Mouse (Mus musculus) right cerebral cortex, adult 2 months (tissue): ENCODE measurements around the gene Alk.

Experiments used
- DNase-seq, 2 experiments: peaks; one replicate each; pipeline ENCODE4 v3.0.0; 2021 to 2022; ENCODE audit warnings: low spot score in 2 of 2

Alk gene

DNA sequence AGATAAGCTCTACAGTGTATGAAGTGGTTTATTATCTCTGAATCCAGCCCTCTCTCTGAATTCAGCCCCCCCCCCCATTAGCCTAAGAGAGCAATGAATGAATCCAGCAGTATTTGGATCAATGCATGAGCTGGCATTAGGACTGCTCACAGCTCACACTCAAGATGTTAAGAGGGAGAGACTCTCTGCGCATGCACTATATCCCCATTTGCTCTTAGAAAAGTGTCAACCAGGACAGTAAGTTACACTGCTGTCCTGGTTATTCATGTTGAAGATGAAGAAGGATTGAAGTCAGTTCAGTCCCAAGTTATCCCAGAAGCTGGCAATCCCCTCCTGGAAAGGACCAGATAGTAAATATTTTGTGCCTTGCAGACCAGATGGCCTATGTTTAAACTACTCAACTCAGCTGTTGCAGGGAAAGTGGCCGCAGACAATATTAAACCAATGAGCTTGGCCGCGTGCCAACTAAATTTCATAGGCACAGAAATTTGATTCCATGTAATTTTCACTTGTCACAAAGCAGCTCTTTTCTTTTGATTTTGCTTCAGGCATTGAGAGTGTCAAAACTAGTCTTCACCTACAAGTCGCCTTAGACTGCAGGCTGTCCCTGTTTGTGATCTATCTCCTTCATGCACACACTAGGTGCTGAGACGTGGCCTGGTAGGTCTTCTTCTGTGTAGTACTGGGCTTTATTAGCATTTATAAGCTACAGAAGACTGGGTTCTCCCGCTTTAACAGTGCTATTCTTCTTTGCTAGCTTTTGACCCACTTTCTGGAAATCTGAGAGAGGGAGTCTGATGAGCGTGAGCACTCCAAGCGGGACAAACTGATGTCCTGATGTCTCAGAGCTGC, 339.0 kb downstream of the Alk start:
- DNase-seq = peak; percentile 17 to 20

DNA sequence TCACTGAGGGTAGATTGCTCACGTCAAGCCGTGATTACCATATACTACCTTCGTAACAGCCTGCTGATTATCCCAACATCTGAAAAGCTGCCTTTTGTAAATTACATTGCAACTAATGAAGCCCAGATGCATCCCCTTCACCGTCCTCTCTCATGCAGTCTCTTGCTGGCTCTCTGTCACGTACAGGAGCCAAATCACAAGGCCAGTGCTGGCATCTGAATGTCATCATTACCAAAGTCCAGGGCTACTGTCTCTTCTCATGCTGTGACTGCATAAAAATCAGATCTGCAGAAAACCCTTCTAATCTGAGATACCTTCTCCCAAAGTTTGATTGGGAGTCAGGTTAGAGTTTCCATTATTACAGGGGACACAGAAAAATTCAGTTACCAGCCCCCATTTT, 351.0 kb downstream of the Alk start:
- no peak for DNase-seq

DNA sequence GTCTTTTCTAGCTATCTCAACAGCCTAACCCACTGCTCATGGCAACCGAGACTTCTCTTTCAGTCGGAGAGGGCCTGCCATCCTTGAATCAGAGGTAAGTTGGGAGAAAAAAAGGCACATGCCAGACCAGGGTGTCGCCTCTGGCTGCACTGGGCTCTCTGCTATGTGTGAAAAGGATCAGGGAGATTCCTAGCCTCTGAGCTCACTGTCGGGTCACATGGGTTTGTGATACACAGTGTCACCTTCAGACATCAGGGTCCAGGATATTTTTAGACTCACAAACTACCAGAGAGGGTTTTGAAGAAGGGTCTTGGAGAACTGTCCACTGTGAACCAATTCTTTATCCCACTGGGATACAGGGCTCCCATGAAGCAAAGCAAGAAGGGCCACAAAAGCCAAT, 352.9 kb downstream of the Alk start:
- DNase-seq = no peak

DNA sequence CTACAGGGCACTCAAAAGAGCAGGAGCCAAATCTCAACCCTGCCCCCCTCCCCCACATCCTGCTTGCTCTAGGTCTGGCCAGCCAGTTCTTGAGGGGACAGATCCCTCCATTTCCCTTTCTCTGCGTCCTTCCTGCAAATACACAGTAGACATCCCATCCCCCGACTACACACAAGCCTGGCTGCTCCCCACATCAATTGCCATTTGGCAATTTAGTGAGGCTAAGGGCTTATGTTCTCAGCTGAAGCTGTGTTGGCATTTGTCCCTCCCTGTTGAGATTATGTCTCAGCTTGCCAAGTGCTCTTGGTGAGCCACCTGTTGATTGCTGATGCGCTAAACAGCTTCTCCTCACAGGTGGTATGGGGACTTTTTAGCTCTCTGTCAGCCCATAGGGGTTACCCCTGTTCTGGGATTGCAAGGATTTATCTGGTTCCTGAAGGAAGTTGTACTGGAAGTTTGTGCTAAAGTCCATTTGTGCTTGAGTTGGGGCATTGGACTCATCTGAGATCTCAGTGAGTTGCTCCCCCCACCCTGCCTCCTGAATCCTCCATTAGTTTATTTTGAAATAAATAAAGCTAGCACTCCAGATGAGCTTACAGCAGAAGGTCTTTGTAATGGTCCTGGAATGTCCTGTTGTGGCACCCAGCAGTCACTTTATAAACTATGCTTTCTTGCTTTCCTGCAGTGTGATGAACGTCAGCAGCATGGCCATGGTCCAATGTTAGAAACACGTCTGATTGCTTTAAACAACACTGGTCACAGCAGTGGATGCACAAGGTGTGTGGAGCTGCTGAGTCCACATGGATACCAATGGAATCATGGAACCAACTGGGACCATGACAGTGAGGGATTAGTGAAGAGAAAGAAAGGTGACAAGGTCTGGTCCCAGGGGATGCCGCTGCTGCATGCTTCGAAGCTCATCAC, 353.7 kb downstream of the Alk start:
- DNase-seq = no peak

DNA sequence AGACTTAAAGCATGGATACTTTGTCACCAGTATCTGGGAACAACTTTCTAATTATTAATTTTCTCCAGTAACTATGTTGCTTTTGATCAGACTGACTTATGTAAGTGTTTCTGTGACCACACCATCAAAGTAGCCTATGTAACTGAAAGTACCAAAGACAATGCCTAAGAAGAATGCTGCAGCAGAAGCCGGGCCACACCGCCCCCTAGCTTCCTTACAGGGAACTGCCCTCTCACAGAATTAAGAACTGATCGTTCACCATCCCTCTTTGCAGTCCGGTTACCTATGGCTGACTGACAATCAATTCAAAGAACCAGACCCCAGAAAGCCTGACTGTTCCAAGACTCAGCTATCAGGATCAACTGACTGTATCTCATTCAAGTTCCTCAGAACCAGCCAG, 362.4 kb downstream of the Alk start:
- DNase-seq = peak; percentile 50 to 58

DNA sequence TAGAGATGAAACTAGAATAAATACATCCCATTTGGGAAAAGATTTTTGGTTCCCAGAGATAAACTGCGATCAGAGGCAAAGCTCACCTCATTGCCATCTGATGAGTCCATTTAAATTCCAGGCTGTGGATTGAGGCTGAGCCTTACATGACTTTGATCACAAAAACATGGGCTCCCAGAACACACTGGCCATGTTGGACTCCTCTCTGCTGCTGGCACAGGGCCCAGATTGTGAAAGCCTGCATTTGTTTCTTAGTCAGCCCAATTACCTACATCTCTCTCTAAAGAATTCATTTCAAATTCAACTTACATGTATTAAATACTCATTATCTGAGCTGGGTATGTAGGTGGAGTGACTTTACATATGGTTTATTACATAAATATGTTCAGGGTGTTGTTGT, 367.1 kb downstream of the Alk start:
- peak; percentile 21 to 25 for DNase-seq

DNA sequence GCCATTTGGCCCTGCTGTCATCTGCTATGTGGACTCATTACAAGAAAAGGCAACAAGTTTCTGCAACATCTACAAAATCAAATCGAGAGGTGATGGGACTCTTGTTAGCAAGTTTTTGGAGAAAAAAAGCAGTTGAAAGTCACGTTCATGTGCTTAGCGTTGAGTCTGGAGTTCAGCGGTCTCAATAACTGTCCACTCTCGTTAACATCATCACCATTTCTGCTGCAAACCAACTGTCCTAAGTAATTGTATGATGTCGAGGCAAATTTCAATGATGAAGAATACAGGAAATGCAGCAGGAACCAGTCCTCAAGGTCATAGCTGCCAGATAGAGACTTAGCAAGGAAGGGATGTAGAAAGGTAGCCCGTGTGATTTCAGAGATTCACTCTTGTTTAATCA, 373.5 kb downstream of the Alk start:
- no peak for DNase-seq

DNA sequence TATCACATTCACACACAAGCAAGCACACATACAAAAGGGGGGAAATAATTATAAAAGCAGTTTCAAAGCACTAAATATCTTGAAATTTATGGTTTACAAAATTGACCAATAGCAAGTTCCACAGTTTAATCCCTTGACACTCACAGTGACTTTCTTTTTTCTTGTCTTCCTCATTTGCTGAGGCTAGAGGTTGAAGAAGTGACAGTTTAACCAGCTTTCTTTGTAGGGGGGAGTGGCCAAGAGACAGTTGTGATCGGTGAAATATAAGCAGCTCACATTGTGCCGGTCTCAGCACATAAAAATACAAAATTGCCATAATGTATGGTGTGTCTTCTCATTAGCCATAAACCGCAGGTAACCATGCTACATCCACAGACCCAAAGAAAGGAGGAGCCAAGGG, 385.6 kb downstream of the Alk start:
- DNase-seq = no peak

DNA sequence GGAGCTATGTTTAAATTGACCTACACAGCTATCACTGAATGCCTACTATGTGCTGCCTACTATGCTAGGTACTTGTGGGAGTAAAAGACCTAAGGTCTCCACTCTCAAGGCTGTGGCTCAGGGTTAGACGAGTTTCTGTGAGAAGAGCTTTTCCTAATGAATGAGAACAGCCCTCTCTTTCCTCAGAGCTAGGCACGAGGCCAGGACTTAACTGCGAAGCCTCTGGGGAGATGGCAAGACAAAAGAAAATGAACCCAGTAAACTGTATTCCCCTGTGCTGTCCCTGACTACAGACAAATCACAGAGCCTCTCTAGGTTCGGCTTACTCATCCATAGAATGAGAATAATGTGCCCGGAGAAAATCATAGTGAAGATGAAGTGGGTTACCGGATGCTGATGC, 406.9 kb downstream of the Alk start:
- DNase-seq = no peak

DNA sequence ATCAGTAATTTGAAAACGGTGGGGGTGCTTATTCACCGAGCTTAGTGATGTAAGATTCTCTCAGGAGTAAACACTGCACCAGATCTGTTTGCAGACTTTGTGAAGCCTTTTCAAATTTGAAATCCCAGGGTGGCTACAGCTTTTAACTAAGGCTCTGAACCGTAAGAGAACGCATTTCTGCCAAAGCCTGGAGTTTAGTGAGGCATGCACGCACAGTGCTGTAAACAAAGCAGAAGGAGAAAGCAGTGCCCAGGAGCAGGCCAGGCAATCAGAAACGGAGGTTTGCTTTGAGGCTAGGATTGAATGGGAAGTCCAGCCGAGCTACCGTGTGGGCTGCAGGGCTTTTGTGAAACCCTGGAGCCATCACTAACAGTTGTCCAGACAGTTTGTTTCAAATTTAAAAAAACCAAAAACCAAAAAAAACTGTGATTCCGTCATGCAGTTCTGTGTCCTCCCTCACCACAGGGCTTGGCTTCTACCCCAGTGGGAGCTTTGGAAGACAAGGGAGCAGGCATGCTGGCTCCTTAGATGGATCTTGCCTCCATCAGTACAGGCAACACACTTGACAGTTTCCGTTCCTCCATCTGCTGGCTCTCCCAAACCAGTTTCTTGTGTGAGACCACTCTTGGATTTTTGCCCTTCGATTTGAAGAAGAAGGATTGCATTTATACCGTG, 409.3 kb downstream of the Alk start:
- DNase-seq = no peak

DNA sequence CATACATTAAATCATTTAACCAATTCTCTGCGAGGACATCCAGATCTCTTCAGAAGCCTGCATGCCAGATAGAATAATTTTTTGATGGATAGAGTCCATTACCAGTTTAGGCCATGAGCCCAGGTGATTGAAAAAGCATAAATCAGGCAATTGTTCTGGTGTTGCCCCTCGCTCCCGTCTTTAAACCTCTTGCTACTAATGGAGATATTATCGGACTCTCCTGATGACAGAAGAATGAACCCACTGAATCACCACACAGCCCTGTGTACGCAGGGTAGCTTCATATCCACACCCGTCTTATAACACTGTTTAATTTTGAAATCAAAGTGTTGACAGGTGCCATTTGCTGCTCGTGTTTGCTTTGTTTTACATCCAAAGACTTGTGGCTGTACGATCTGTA, 413.9 kb downstream of the Alk start:
- no peak for DNase-seq

DNA sequence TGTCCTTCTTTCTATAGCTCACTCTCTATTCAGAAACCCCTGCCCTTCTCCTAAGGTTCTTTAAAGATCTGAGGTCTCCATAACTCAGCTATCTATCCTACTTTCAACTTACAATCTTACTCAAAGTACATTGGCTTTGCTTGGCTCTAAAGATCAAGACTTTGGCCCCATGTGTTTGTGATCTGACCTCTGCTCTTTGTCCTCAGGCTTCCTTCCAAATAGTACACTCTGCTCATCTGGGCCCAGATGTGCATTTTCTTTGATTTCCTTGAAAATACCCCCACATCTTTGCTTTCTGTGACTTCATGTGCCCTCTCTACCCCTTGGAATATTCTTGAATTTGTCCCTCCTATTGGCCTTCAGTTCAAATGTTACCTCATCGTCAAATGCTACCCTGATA, 417.4 kb downstream of the Alk start:
- no peak for DNase-seq

DNA sequence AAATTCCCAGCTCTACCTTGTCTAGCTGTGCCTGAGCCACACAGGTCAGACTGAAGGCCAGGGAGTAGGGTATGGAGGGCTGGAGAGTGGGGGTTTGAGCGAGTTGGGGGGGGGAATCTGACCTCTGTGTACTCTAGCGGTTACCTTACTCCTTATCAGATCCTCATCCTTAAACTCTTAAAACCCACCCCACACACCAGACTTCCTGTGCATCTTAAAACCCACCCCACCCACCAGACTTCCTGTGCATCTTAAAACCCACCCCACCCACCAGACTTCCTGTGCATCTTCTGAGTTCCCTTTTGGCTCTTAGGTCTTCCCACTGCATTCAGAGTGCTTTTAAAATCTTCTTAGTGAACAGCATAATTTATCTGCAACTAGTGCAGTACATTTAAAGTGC, 422.0 kb downstream of the Alk start:
- no peak for DNase-seq

DNA sequence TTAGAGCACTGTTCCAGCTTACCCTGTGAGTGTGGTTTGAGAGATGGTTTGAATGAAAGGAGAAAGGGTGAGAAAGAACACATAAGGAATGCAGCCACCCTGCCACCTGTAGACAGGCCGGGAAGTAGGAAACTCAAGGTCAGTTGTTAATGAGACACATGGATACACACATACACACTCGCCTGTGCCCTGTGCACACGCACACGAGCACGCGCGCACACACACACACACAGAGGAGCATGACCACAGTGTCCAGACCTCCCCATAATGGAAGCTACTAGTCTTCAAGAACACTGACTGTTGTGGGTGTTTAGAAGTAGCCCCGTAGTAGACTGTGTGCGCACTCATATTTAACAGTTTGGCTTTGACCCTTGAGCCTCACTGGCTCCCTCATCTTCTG, 424.2 kb downstream of the Alk start:
- no peak for DNase-seq

DNA sequence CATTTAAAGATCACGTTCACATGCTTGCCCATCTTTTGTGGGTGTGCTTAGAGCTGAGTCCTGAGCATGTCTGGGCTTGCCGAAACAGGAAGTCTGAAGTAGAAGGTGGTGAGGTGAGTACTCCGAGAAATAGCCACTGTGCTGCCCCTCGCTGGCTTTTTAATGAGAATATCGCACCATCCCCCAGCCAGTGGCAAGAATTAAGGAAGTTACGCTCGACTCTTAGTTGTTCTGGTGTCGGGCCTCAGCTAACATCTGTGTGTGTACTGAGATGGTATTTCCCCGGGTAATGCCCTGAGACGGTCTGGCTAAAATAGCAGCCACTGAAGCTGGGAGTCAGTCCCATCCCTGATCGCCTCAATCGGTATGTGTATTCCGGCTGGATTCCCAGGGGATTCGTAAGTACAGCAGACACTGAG, 424.7 kb downstream of the Alk start:
- DNase-seq = no peak

DNA sequence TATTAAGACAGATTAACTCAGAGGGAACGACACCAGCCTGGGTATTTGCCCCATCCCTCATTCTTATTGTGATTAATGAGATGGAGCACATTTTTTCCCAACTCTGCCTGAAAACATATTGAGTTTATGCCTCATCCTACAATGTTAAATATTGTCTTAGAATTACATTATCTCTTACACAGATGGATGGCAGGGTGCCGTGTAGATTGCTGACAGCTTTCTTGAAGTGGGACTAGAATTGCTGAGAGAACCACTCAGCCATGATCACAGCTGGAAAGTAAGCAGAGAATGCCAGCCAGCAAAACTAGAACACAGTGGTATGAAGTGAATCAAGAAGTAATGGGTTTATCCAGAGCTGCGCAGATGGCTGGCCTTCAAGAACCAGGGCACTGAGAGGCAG, 430.6 kb downstream of the Alk start:
- DNase-seq = no peak

DNA sequence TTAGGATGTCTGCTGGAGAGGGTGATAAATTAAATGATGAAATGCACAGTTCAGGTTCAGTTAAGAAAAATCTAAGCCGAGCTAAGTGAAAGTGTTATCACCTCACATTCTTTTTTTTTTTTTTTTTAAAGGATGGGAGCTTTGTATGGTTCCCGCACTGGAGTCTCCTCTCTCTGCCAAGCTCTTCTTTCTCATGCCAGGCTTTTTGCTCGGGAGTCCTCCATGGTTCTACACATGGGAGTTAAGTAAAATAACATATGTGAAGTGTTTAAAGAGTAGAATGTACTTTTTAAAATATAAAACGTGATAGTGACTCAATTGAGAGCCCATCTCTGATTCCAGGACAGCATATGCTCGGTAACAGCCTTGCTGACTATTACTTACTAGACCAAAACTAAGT, 436.3 kb downstream of the Alk start:
- no peak for DNase-seq

DNA sequence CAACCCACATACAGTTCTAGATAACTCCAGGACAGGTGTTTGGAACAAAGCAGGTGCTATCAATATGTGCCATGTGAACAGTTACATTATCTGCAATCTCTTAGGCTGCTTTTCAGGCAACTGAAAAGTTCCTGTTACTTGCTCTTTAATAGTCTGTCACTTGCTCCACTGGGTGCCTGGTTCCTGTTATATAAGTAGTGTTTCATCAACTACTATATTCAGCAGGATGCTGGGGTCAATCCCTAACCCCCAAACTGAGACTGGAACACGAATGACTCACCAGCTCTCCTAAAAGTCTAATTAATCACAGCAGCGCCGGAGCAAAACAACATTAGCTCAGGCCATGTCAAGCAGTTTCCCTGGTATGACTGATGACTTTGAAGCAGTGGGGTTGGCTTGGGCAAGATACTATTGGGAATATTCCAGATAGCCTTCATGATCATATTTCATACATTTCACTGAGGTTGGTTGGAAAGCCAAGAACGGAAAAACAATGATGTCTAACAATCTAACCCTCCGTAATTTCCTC, 445.5 kb downstream of the Alk start:
- DNase-seq = no peak

DNA sequence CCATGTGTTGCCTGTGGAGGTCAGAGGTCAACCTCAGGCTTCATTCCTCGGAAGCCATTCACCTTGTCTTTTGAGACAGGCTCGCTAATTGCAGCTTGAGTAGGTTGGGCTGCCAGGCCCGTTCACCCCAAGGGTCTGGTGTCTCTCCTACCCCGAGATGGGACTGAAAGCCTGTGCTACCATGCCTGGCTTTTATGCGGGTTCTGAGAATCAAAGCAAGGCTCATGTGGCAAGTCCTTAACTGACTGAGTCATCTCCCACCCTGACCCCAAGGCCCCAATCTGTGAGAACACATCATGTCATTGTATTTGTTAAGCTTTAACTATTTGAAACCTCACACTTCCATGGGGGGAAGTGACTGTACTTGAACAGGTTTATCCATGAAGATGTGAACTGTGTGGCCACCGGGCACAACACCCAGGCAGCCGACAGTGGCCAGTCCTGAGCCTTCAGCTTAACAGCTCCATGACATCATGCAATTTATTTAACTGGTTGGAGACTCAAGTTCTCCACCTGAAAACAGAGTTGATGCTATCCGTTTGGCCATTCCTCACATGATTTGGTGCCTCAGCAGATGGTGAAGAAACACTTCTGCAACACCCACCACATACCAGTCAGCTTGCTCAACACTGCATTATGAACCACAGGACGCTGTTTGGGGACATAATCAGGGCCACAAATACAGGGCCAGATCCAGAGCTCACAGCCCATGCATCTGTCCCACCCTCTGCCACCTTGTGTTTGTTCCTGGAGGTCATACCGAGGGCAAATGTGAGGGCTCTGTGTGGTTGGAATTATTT, 446.4 kb downstream of the Alk start:
- DNase-seq = no peak

DNA sequence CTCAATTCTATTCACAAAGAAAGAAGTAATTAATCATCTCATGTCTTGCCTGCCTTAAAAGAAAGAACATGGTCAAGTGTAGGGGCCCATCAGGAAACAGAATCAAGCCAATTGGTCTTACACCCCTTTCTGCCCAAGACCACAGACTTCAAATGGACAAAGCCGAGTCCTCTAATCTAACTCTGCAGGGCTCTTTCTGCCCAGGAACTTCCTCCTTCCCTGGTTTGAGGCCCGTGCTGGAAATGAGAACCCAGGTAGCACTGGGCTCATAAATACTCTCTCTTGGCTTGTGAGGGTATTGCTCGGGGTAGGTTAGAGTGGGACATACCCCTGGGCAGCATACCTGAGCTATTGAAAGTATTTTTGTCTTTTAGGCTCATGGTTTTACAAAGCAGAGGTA, 451.4 kb downstream of the Alk start:
- DNase-seq = no peak

DNA sequence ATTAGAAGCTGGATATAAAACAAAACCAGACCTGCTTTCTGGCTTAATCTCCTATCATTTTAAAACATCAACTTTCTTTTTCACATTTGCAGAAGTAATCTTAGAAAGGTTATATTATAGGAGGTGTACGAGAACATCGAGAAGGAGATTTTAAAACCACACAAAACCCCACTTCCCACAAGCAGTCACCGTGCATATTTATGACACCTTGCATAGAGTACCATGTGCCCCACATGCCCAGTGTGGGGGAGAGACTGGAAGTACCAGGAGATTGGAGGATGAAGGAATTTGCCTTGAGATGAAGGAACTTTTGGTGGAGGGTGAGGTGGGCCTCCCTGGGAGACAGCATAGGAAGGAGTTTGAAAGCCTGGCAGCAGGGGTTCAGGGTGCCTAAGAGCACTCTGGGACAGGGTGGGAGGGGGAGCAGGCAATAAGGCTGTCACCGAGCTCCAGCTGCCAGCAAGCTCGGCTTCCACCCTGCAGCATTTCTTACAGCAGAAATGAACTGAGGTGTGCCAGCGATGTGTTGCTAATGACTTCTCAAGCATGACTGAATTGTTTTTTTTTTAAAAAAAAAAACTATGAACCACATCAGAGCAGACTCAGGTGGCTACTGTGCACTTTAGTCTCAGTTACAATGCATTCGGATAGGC, 459.4 kb downstream of the Alk start:
- no peak for DNase-seq
